Mouse (Mus musculus): ENCODE measurements around the gene 1700003F12Rik.

Gene 1700003F12Rik

DNA sequence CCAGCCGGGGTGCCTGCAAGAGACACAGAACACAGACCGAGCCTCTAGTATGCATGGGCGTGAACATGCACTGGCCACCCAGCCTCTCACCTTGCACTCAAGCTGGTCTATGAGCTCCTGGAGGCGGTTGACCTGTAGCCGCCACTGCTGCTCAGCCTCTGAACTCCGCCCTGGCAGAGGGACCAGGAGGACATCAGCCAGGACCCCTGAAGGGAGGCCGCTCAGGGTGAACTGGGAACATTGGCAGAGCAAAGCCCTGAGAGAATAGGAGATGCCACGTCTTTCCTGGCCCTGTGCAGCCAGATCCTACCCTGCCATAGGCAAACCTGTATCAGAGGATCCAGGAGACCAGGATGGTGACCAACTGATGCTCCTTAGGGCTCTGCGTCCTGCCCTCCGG lies at the start of gene 1700003F12Rik:
TSS of gene 1700003F12Rik (plus strand) at position 375 of the 400 bp plus-strand sequence.
- DNase-seq: no peak

GRCm38 (mm10) chr2:154498571-154498970 lies 48.3 kb upstream of the 1700003F12Rik start:
- DNase-seq: no peak

DNA sequence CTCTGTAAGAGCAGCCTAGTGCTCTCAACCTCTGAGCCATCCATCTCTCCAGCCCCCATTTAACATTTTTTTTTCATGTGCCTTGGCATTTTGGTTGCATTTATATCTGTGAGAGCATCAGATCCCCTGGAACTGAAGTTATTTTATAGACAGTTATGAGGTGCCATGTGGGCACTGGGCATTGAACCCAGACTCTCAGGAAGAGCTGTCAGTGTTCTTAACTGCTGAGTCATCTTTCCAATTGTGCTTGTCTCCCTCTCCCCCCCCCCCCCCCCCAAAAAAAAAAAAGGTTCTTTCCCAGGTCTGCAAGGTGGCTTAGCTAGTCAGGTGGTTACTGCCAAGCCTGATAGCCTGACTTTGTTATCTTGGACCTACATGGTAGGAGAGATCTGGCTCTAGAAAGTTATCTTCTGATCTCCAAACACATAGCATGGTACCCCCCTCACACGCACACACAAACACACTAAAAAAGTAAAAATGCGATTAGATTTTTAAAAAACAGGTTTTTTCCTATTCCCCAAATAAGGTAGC lies 47.1 kb upstream of the 1700003F12Rik start:
- no peak for DNase-seq

GRCm38 (mm10) chr2:154500758-154501157 lies 46.1 kb upstream of the 1700003F12Rik start:
- DNase-seq: no peak

DNA sequence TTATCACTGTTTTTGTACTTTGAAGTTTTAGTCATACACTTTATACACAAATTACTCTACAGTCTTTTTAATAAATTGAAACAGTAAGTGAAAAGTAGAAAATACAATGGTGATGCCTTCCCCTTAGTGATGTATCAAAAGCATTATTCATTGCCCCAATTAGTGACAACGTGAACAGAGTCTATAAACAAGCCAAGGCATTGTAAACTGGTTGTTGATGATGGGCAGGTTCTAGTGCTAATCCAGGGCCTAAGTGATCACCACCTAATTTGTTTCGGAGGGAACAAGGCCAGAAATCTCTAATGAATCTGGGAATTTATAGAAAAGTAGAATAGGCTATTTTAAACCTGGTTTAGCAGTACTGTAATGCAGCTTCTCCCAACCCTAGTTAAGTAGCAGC lies 39.8 kb upstream of the 1700003F12Rik start:
- DNase-seq: no peak

- peak; percentile 8 for DNase-seq
Observed at GRCm38 (mm10) chr2:154507566-154508283, 39.2 kb upstream of the 1700003F12Rik start.

- DNase-seq: no peak
Observed at GRCm38 (mm10) chr2:154508450-154508849, 38.4 kb upstream of the 1700003F12Rik start.

DNA sequence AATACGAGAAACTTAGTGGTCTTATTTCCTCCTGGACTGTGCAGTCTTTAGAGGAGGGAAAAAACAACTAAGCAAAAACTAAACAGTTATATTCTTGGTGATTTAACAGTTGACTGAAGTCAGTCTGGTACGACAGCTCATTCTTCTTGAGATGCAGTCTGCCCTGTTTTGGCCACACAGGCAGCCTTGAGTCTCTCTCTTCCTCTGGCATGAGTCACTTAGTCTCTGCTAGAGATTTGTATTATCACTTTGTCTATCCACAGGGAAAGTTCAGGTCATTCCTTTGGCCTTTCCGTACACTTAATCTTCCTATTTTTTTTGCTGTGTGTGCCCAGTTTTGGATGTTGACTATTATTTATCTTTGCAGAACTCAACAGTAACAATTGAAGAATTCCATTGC lies 36.7 kb upstream of the 1700003F12Rik start:
- no peak for DNase-seq

DNA sequence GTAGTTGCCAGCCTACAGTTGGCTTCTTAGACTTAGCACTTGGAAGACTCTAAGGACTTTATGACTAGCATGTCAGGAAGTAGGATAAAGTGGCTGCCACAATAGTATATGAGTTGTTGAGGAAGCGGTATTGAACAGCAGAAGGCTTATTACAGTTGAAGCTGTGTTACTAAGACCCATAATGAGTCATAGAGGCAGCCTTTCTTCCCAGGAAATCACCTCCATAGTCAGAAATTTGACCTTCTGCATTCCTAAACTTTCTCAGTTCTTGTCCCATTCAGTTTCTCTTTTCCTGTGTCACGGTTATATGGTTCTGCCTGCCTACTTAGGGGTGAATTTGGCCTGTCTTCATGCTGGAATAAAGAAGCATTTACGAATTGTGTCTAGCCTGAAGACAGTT lies 29.9 kb upstream of the 1700003F12Rik start:
- DNase-seq: no peak

DNA sequence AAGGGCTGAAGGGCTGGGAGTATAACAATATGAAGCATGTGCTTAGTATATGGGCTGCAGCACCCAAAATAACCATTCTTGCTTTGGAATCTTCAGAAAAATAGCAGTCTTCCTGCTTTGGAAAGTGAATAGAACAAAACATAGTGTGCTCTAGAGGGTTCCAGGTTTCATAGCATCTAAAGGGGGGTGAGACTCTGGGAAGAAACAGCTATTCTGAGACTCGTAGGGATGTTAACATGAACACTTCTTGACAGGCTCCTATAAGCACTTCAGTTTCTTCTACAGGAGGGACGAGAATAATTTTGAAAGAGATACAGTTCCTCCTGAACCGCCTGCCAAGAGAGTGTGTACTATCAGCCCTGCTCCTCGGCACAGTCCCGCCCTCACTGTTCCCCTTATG lies 29.5 kb upstream of the 1700003F12Rik start:
- DNase-seq: no peak

DNA sequence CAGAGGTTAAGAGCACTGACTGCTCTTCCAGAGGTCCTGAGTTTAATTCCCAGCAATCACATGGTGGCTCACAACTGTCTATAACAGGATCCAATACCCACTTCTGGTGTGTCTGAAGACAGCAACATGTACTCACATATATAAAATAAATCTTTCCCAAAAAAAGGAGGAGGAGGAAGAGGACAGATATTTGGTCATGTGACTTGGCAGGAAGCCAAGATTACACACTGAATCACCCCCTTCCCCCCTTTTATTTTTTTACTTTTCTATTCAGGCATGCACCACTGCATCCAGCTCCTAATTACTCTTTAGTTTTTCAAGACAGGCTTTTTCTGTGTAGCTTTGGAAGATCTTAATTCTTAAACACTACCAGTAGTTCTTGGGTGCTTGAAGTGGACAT lies 25.4 kb upstream of the 1700003F12Rik start:
- DNase-seq: no peak

GRCm38 (mm10) chr2:154522334-154522733 lies 24.6 kb upstream of the 1700003F12Rik start:
- DNase-seq: no peak

GRCm38 (mm10) chr2:154525285-154525684 lies 21.6 kb upstream of the 1700003F12Rik start:
- no peak for DNase-seq

DNA sequence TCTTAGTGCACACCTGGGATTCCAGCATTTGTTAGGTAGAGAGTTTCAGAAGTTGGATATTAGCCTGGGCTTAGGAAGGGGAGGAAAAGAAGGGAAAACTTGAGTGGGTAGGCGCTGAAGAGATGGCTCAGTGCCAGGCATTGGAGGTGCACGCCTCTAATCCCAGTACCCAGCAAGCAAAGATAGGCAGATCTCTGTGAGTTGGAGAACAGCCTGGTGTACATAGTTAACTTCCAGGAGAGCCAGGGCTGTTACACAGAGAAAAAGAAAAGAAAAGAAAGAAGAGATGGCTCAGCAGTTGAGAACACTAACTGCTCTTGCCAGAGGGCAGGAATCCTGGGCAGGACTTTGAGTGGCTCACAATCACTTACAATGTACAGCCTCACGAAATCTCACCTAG lies 20.4 kb upstream of the 1700003F12Rik start:
- no peak for DNase-seq

GRCm38 (mm10) chr2:154532888-154533287 lies 14.0 kb upstream of the 1700003F12Rik start:
- no peak for DNase-seq

- no peak for DNase-seq
Observed at GRCm38 (mm10) chr2:154534704-154535270, 12.1 kb upstream of the 1700003F12Rik start.

- DNase-seq: no peak
Observed at GRCm38 (mm10) chr2:154538310-154538709, 8.6 kb upstream of the 1700003F12Rik start.

DNA sequence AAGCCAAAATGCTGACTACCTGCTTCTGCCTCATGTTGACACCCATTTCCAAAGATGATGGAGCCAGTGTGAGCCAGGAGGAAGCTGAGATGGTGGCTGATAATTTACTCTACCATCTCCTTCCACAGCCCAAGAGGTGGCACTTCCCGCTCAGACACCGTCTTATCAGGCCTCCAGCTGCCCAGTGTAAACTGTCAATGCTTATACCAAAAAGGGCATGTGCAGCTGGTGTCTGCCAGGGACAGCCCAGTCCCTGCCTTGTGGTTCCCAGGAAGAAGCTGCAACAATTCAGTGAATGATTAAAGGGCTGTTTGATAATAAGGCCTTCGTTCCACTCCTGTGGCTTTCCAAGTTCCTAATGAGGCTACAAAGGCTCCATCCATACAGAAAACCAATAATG lies 8.2 kb upstream of the 1700003F12Rik start:
- no peak for DNase-seq

DNA sequence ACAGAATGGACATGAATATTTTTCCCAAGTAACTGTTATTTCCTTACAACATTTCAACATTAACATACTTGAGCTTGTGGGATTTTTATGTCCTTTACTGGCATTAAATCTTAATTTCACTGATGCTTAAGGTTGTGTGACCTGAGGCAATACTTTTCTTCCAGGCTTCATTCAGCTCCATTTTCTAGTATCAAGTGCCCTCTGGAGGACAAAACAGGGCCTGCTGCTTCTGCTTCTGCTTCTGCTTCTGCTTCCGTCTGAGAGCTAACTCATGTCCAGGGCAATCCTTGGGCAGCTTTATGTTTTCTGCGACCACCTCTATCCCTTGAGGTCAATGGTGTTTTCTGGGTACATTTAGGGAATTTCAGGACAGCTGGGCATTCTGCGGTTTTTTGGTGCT lies 7.2 kb upstream of the 1700003F12Rik start:
- DNase-seq: peak; percentile 62

DNA sequence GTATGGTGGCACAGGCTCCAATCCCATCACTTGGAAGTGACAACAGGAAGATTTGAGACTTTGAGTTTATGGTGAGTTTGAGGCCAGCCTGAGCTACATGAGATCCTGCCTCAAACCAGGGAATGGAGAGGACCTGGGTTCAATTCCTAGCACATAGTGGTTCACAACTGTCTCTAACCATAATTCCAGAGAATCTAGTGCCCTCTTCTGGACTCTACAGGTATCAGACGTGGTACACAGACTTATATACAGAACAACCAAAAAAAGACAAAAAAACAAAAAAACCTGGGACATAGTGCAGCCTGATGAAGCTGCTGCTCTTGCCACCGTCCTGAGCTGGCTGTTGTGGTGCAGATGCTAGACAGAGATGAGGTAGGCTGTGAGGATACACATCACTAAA lies 5.3 kb upstream of the 1700003F12Rik start:
- no peak for DNase-seq

GRCm38 (mm10) chr2:154543567-154544347 lies 3.1 kb upstream of the 1700003F12Rik start:
- peak; percentile 50 for DNase-seq

- no peak for DNase-seq
Observed at GRCm38 (mm10) chr2:154548688-154549087, 1.8 kb downstream of the 1700003F12Rik start.

GRCm38 (mm10) chr2:154549127-154549885 lies 2.4 kb downstream of the 1700003F12Rik start:
- peak; percentile 75 for DNase-seq

Measured in right cerebral cortex, postnatal 14 days (tissue).